Mouse (Mus musculus): ENCODE measurements around the gene Whrn. TPM values are rescaled to one million over a fixed set of nuclear protein-coding genes. Genes with fewer than 3 reads are reported as not detected.

Whrn gene
- polyA plus RNA-seq, 1 experiment from 2014 or later, result 6.0 TPM

GRCm38 (mm10) chr4:63525514-63525913, 29.7 kb upstream of the Whrn start:
- no peak overlapping the region for H3K27ac ChIP-seq (ENCODE audit: low read length)
- no peaks in the 10 kb centered on the region for H3K36me3 ChIP-seq (ENCODE audit: control insufficient read depth, insufficient read depth, low read length)
- H3K9me3 ChIP-seq (ENCODE audit: control insufficient read depth, low read depth, low read length), result no peaks in the 10 kb centered on the region
- H3K4me1 ChIP-seq (ENCODE audit: control insufficient read depth, insufficient read depth, low read length), result no peaks in the 10 kb centered on the region
- H3K4me2 ChIP-seq (replicated peaks; ENCODE audit: low read depth, low read length), result no peak overlapping the region
- ATAC-seq (ENCODE audit: insufficient number of reproducible peaks, insufficient read depth, low FRiP score, low read depth), result no peak
- no peak overlapping the region for H3K4me3 ChIP-seq (ENCODE audit: low read depth, low read length)
- H3K27me3 ChIP-seq (ENCODE audit: control insufficient read depth, insufficient read depth, low read length), result no peaks in the 10 kb centered on the region
- H3K9ac ChIP-seq (replicated peaks; ENCODE audit: low read depth, low read length), result no peak overlapping the region
- WGBS, result 72% methylated on average over 8 of the region's 8 CpGs

- ATAC-seq (ENCODE audit: insufficient number of reproducible peaks, insufficient read depth, low FRiP score, low read depth), result no peak
- Histone ChIP-seq H3K9ac (replicated peaks; ENCODE audit: low read depth, low read length) (no peak overlapping the region), H3K4me2 (replicated peaks; ENCODE audit: low read depth, low read length) (no peak overlapping the region), H3K27me3 (ENCODE audit: control insufficient read depth, insufficient read depth, low read length) (no peaks in the 10 kb centered on the region), H3K27ac (ENCODE audit: low read length) (no peak overlapping the region), H3K36me3 (ENCODE audit: control insufficient read depth, insufficient read depth, low read length) (no peaks in the 10 kb centered on the region), H3K9me3 (ENCODE audit: control insufficient read depth, low read depth, low read length) (no peaks in the 10 kb centered on the region), H3K4me3 (ENCODE audit: low read depth, low read length) (no peak overlapping the region), H3K4me1 (ENCODE audit: control insufficient read depth, insufficient read depth, low read length) (no peaks in the 10 kb centered on the region)
- WGBS, result 73% methylated on average over 2 of the region's 2 CpGs
These were observed 26.1 kb upstream of the Whrn start for GRCm38 (mm10) chr4:63521813-63522419.

- H3K4me2 ChIP-seq (replicated peaks; ENCODE audit: low read depth, low read length), result no peak overlapping the region
- 76% methylated on average over 5 of the region's 5 CpGs for WGBS
- no peaks in the 10 kb centered on the region for H3K27me3 ChIP-seq (ENCODE audit: control insufficient read depth, insufficient read depth, low read length)
- ATAC-seq (ENCODE audit: insufficient number of reproducible peaks, insufficient read depth, low FRiP score, low read depth), result no peak
- H3K4me3 ChIP-seq (ENCODE audit: low read depth, low read length), result no peak overlapping the region
- no peak overlapping the region for H3K27ac ChIP-seq (ENCODE audit: low read length)
- no peak overlapping the region for H3K9ac ChIP-seq (replicated peaks; ENCODE audit: low read depth, low read length)
- H3K9me3 ChIP-seq (ENCODE audit: control insufficient read depth, low read depth, low read length), result no peaks in the 10 kb centered on the region
- H3K36me3 ChIP-seq (ENCODE audit: control insufficient read depth, insufficient read depth, low read length), result no peaks in the 10 kb centered on the region
- H3K4me1 ChIP-seq (ENCODE audit: control insufficient read depth, insufficient read depth, low read length), result no peaks in the 10 kb centered on the region
These were observed 19.2 kb upstream of the Whrn start for GRCm38 (mm10) chr4:63515021-63515420.

GRCm38 (mm10) chr4:63514454-63514984, 18.7 kb upstream of the Whrn start:
- 68% methylated on average over 4 of the region's 4 CpGs for WGBS
- Histone ChIP-seq H3K4me1 (ENCODE audit: control insufficient read depth, insufficient read depth, low read length) (no peaks in the 10 kb centered on the region), H3K36me3 (ENCODE audit: control insufficient read depth, insufficient read depth, low read length) (no peaks in the 10 kb centered on the region), H3K27ac (ENCODE audit: low read length) (no peak overlapping the region), H3K4me2 (replicated peaks; ENCODE audit: low read depth, low read length) (no peak overlapping the region), H3K4me3 (ENCODE audit: low read depth, low read length) (no peak overlapping the region), H3K9me3 (ENCODE audit: control insufficient read depth, low read depth, low read length) (no peaks in the 10 kb centered on the region), H3K9ac (replicated peaks; ENCODE audit: low read depth, low read length) (no peak overlapping the region), H3K27me3 (ENCODE audit: control insufficient read depth, insufficient read depth, low read length) (no peaks in the 10 kb centered on the region)
- ATAC-seq (ENCODE audit: insufficient number of reproducible peaks, insufficient read depth, low FRiP score, low read depth), result no peak

DNA sequence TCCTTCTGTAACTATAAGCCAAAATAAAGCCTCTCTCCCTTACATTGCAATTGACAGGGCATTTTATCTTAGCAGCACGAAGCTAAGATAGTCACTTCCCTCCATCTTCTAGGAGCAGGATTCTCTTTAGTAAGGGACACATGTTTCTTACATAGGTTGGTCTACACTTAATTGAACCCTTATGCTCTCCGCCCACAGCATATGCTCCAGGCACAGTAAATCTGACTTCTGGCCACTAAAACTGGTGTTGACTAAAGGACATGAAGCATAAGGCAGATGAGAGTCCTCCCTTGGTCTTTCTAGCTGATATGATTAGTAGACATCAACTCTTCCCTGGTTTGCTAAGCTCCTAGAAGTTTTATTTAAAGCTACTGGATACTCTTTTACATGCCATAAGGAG, 17.1 kb upstream of the Whrn start:
- no peaks in the 10 kb centered on the region for H3K9me3 ChIP-seq (ENCODE audit: control insufficient read depth, low read depth, low read length)
- H3K4me3 ChIP-seq (ENCODE audit: low read depth, low read length), result no peak overlapping the region
- H3K27ac ChIP-seq (ENCODE audit: low read length), result no peak overlapping the region
- H3K36me3 ChIP-seq (ENCODE audit: control insufficient read depth, insufficient read depth, low read length), result no peaks in the 10 kb centered on the region
- no peak overlapping the region for H3K9ac ChIP-seq (replicated peaks; ENCODE audit: low read depth, low read length)
- no peaks in the 10 kb centered on the region for H3K4me1 ChIP-seq (ENCODE audit: control insufficient read depth, insufficient read depth, low read length)
- ATAC-seq (ENCODE audit: insufficient number of reproducible peaks, insufficient read depth, low FRiP score, low read depth), result no peak
- no peak overlapping the region for H3K4me2 ChIP-seq (replicated peaks; ENCODE audit: low read depth, low read length)
- WGBS, result 80% methylated on average over 2 of the region's 2 CpGs
- no peaks in the 10 kb centered on the region for H3K27me3 ChIP-seq (ENCODE audit: control insufficient read depth, insufficient read depth, low read length)

DNA sequence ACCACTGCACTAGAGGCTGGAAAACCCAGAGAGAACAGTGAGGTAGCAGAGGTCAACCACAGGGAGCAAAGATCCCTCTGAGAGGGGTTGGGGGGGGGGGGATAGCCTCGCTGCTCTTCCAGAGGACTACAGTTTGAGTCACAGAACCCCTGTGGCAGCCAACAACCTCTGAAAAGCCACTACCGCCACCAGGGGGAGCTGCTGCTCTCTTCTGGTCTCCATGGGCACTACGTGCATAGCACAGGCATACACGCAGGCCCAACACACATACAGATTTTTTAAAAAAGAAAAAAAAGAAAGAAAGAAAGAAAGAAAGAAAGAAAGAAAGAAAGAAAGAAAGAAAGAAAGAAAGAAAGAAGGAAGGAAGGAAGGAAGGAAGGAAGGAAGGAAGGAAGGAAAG, 12.4 kb upstream of the Whrn start:
- Histone ChIP-seq H3K27ac (ENCODE audit: low read length) (no peak overlapping the region), H3K9ac (replicated peaks; ENCODE audit: low read depth, low read length) (no peak overlapping the region), H3K4me3 (ENCODE audit: low read depth, low read length) (no peak overlapping the region), H3K4me1 (ENCODE audit: control insufficient read depth, insufficient read depth, low read length) (no peaks in the 10 kb centered on the region), H3K36me3 (ENCODE audit: control insufficient read depth, insufficient read depth, low read length) (no peaks in the 10 kb centered on the region), H3K9me3 (ENCODE audit: control insufficient read depth, low read depth, low read length) (no peaks in the 10 kb centered on the region), H3K27me3 (ENCODE audit: control insufficient read depth, insufficient read depth, low read length) (no peaks in the 10 kb centered on the region), H3K4me2 (replicated peaks; ENCODE audit: low read depth, low read length) (no peak overlapping the region)
- 28% methylated on average over 4 of the region's 4 CpGs for WGBS
- no peak for ATAC-seq (ENCODE audit: insufficient number of reproducible peaks, insufficient read depth, low FRiP score, low read depth)

DNA sequence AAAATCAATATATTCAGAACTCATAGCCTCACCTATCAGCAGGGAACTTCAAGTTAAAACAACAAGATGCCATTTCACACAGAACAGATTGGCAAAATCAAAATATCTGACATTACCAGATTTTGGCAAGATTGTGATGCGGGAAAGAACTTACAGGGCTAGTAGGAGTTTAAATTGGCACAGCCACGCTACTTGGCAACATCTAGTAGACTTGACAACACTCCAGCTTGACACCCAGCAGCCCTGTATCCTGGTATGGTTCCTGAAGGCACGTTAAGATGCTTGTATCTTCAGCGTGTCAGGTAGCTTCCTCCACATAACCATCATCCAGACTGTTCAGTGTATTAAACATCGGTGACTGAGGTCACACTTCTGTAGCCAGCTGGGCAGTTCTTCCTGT, 11.7 kb upstream of the Whrn start:
- 73% methylated on average over 5 of the region's 5 CpGs for WGBS
- no peak for ATAC-seq (ENCODE audit: insufficient number of reproducible peaks, insufficient read depth, low FRiP score, low read depth)
- Histone ChIP-seq H3K9ac (replicated peaks; ENCODE audit: low read depth, low read length) (no peak overlapping the region), H3K4me2 (replicated peaks; ENCODE audit: low read depth, low read length) (no peak overlapping the region), H3K27me3 (ENCODE audit: control insufficient read depth, insufficient read depth, low read length) (no peaks in the 10 kb centered on the region), H3K4me1 (ENCODE audit: control insufficient read depth, insufficient read depth, low read length) (no peaks in the 10 kb centered on the region), H3K36me3 (ENCODE audit: control insufficient read depth, insufficient read depth, low read length) (no peaks in the 10 kb centered on the region), H3K27ac (ENCODE audit: low read length) (no peak overlapping the region), H3K4me3 (ENCODE audit: low read depth, low read length) (no peak overlapping the region), H3K9me3 (ENCODE audit: control insufficient read depth, low read depth, low read length) (no peaks in the 10 kb centered on the region)

- no peak overlapping the region for H3K27ac ChIP-seq (ENCODE audit: low read length)
- ATAC-seq (ENCODE audit: insufficient number of reproducible peaks, insufficient read depth, low FRiP score, low read depth), result no peak
- no peaks in the 10 kb centered on the region for H3K9me3 ChIP-seq (ENCODE audit: control insufficient read depth, low read depth, low read length)
These were observed 8.2 kb upstream of the Whrn start for GRCm38 (mm10) chr4:63503949-63504348.

GRCm38 (mm10) chr4:63501050-63501449, 5.3 kb upstream of the Whrn start:
- H3K27ac ChIP-seq (ENCODE audit: low read length), result no peak overlapping the region
- no peak overlapping the region for H3K9ac ChIP-seq (replicated peaks; ENCODE audit: low read depth, low read length)
- H3K4me3 ChIP-seq (ENCODE audit: low read depth, low read length), result no peak overlapping the region
- H3K27me3 ChIP-seq (ENCODE audit: control insufficient read depth, insufficient read depth, low read length), result no peaks in the 10 kb centered on the region
- H3K9me3 ChIP-seq (ENCODE audit: control insufficient read depth, low read depth, low read length), result no peaks in the 10 kb centered on the region
- WGBS, result 67% methylated on average over 5 of the region's 5 CpGs
- no peaks in the 10 kb centered on the region for H3K4me1 ChIP-seq (ENCODE audit: control insufficient read depth, insufficient read depth, low read length)
- H3K4me2 ChIP-seq (replicated peaks; ENCODE audit: low read depth, low read length), result no peak overlapping the region
- H3K36me3 ChIP-seq (ENCODE audit: control insufficient read depth, insufficient read depth, low read length), result no peaks in the 10 kb centered on the region
- no peak for ATAC-seq (ENCODE audit: insufficient number of reproducible peaks, insufficient read depth, low FRiP score, low read depth)

More at GRCm38 (mm10) chr4:63503949-63504348, 8.2 kb upstream of the Whrn start:
- no peak overlapping the region for H3K4me2 ChIP-seq (replicated peaks; ENCODE audit: low read depth, low read length)
- H3K4me1 ChIP-seq (ENCODE audit: control insufficient read depth, insufficient read depth, low read length), result no peaks in the 10 kb centered on the region
- H3K36me3 ChIP-seq (ENCODE audit: control insufficient read depth, insufficient read depth, low read length), result no peaks in the 10 kb centered on the region
- no peak overlapping the region for H3K9ac ChIP-seq (replicated peaks; ENCODE audit: low read depth, low read length)
- 82% methylated on average over 5 of the region's 5 CpGs for WGBS
- H3K27me3 ChIP-seq (ENCODE audit: control insufficient read depth, insufficient read depth, low read length), result no peaks in the 10 kb centered on the region
- no peak overlapping the region for H3K4me3 ChIP-seq (ENCODE audit: low read depth, low read length)
